Mouse (Mus musculus) midbrain, embryonic 12.5 days (tissue): ENCODE measurements around the gene Slc4a10. TPM values are rescaled to one million over a fixed set of nuclear protein-coding genes. Genes with fewer than 3 reads are reported as not detected.
"Not testable (repeated sequence)": the region's sequence is repeated elsewhere in the genome, so short reads cannot be mapped to it uniquely, and the experiment has no call there.

Source experiments
- ATAC-seq: fragments of 200-750 bp; cut with Nextera tagmentation; 2 replicates; pipeline ENCODE4 v1.8.0; 2017; ENCODE audit warnings: low read depth, moderate TSS enrichment, moderate library complexity; ENCODE audit not compliant: low FRiP score
- H3K27ac ChIP-seq: fragments of 300-500 bp; sonication (generic); replicated peaks from 2 replicates; pipeline ENCODE4 v1.5.1; 2016; ENCODE audit warnings: mild to moderate bottlenecking
- H3K27me3 ChIP-seq: fragments of 300-500 bp; sonication (generic); 2 replicates; pipeline ENCODE4 v1.6.1; 2016; ENCODE audit warnings: mild to moderate bottlenecking
- H3K36me3 ChIP-seq: fragments of 300-500 bp; sonication (generic); 2 replicates; pipeline ENCODE4 v1.6.1; 2016
- H3K4me1 ChIP-seq: fragments of 300-500 bp; sonication (generic); 2 replicates; pipeline ENCODE4 v1.6.1; 2016
- H3K4me2 ChIP-seq: fragments of 300-500 bp; sonication (generic); replicated peaks from 2 replicates; pipeline ENCODE4 v1.6.1; 2016; ENCODE audit warnings: mild to moderate bottlenecking, moderate library complexity
- H3K4me3 ChIP-seq: fragments of 300-500 bp; sonication (generic); 2 replicates; pipeline ENCODE4 v1.5.1; 2016; ENCODE audit warnings: mild to moderate bottlenecking
- H3K9ac ChIP-seq: fragments of 300-500 bp; sonication (generic); replicated peaks from 2 replicates; pipeline ENCODE4 v1.6.1; 2016; ENCODE audit warnings: mild to moderate bottlenecking, moderate library complexity
- H3K9me3 ChIP-seq: fragments of 300-500 bp; sonication (generic); 2 replicates; pipeline ENCODE4 v1.6.1; 2016; ENCODE audit warnings: mild to moderate bottlenecking
- WGBS: fragments of 180-500 bp; shearing (Covaris S2); methylation state at CpG from one replicate; pipeline ENCODE4 v1.1.7; 2016; 5-methylcytosine and 5-hydroxymethylcytosine counted together
- polyA plus RNA-seq: library from polyadenylated mRNA; unstranded; fragments of >200 nt; fragmentation: Nextera tagmentation; extraction: Ambion mirVana; gene quantifications from 2 replicates; pipeline ENCODE4 v1.2.1, GENCODE M21; 2016

Slc4a10 gene
- polyA plus RNA-seq: 1.4 and 2.0 TPM in 2 replicates

DNA sequence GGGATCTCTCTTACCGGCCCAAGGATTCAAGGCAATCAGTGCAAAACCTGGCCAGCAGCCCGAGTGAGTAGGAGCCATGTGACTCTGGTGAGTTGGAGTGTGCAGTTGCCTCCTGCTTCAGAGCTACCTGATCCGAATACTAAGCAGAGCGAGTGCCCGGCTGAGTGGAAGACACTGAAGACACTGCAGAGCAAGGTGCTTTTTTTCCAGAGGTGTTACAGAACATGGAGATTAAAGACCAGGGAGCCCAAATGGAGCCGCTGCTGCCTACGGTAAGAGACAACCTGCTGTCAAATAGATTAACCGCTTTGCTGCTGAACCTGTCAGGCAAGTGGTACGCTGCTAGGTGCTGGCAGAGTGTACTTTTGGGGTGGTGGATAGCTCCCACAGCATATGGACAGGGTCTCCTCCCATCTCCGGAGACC, at the start of gene Slc4a10:
Slc4a10 (plus strand) TSS at position 42 of the 425 bp plus-strand sequence.
- peak within 1 kb of the TSS; percentile 62 for H3K4me2 ChIP-seq
- H3K9ac ChIP-seq: peak within 1 kb of the TSS; percentile 48
- H3K4me1 ChIP-seq: peaks cover 5% of the 10 kb centered on the region; the same call in 1 of the 2 replicates
- H3K27me3 ChIP-seq: peaks cover 5% of the 10 kb centered on the region; the same call in 1 of the 2 replicates
- H3K36me3 ChIP-seq: no peaks in the 10 kb centered on the region
- peak within 1 kb of the TSS; percentile 54 for H3K4me3 ChIP-seq
- H3K27ac ChIP-seq: peak within 1 kb of the TSS; percentile 86
- no peaks in the 10 kb centered on the region for H3K9me3 ChIP-seq
- 19% methylated on average over 10 of the region's 10 CpGs for WGBS
- peak; percentile 58 for ATAC-seq

GRCm38 (mm10) chr2:62001251-62001650, 45.0 kb upstream of the Slc4a10 start:
- not testable (repeated sequence) for H3K4me1 ChIP-seq, ATAC-seq, H3K9me3 ChIP-seq, H3K9ac ChIP-seq, H3K4me3 ChIP-seq, H3K27me3 ChIP-seq, H3K27ac ChIP-seq, H3K4me2 ChIP-seq, H3K36me3 ChIP-seq
- WGBS: 89% methylated on average over 6 of the region's 6 CpGs

DNA sequence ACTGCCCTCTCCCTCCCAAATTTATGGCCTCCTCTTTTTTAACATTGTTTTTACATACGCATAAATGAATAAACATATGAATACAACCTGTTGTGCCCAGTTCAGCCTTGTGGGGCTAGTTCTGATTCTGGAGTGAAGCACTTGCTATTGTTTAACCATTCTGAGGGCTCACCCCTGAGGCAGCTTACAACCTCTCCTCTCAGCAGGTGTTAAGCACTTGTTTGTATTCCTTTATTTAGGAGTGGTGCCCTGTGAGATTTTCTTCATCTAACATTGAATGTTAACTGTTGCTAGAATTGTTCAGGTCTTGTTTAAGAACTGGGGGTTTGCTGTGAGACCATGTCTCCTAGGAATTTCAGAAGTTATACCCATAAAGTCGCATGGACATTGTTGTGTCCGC, 28.1 kb upstream of the Slc4a10 start:
- Histone ChIP-seq H3K9ac (no peak overlapping the region), H3K27me3 (no peaks in the 10 kb centered on the region), H3K4me3 (no peak overlapping the region), H3K27ac (no peak overlapping the region), H3K36me3 (no peaks in the 10 kb centered on the region), H3K4me1 (no peaks in the 10 kb centered on the region), H3K9me3 (no peaks in the 10 kb centered on the region), H3K4me2 (no peak overlapping the region)
- ATAC-seq: no peak
- 58% methylated on average over 3 of the region's 3 CpGs for WGBS

DNA sequence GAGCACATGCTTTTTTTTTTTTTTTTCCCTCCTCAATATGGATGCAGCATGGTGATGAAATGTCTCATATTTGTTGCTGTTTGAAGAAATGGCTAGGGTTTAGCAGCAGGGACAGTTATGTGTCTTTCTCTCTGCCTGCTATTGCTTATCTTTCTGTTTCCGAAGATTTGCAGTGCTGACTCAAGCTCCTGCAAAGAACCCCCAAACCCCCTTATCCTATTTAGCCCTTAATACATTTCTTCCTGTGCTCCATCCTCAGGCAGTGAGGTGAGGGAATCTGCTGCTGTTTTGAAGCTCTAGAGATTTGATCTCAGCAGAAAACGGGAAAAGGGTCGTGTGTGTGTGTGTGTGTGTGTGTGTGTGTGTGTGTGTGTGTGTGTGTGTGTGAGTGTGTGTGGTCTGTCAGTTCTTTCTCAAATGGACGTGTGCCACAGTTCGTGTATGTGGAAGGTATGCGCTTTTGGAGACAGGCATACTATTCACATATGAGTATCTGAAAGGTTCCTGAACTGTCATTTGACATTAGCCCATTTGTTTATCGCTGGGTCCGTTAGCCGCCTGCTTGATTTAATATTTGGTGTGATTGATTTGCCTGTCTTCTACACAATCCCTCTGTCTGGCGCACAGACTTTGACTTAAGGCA, 720 bp downstream of the Slc4a10 start:
- peak overlapping the region; percentile 48 for H3K9ac ChIP-seq
- no peaks in the 10 kb centered on the region for H3K36me3 ChIP-seq
- peak overlapping the region; percentile 62 for H3K4me2 ChIP-seq
- ATAC-seq: peak; percentile 7
- H3K4me3 ChIP-seq: peak overlapping the region; percentile 54
- H3K27ac ChIP-seq: peak overlapping the region; percentile 86
- H3K27me3 ChIP-seq: peaks cover 5% of the 10 kb centered on the region; the same call in 1 of the 2 replicates
- H3K9me3 ChIP-seq: no peaks in the 10 kb centered on the region
- WGBS: 14% methylated on average over 10 of the region's 10 CpGs
- peaks cover 5% of the 10 kb centered on the region; the same call in 1 of the 2 replicates for H3K4me1 ChIP-seq

DNA sequence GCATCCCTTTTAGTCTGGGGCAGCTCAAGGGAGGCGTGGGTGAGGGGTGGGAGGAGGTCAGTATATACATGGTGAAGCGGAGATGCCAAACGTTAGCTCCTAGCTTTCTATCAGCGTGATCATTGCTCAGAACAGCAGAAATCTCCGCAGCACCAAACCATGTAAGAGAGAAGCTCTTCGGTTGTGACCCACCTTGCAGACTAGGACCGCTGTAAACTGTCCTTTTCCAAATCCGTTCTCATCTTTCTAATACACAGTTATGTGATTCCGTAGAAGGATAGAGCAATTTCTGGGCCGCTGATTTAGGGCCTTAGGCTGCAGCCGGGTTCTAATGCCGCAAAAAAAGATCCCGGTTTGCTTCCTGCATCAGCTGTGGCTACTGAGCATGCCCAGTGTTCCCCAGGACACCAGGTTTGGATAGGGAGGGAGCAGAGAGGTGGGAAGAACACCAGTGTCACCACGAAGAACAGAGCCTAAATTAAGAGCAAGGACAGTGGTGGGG, 1.3 kb downstream of the Slc4a10 start:
- Histone ChIP-seq H3K9ac (peak overlapping the region; percentile 48), H3K4me3 (peak overlapping the region; percentile 54), H3K36me3 (no peaks in the 10 kb centered on the region), H3K9me3 (no peaks in the 10 kb centered on the region), H3K27ac (peak overlapping the region; percentile 86), H3K27me3 (peaks cover 5% of the 10 kb centered on the region; the same call in 1 of the 2 replicates), H3K4me2 (peak overlapping the region; percentile 62), H3K4me1 (peaks cover 5% of the 10 kb centered on the region; the same call in 1 of the 2 replicates)
- peak; percentile 95 for ATAC-seq
- WGBS: under 1% methylated on average over 14 of the region's 14 CpGs

GRCm38 (mm10) chr2:62048116-62048515, 1.9 kb downstream of the Slc4a10 start:
- Histone ChIP-seq H3K4me2 (peak overlapping the region; percentile 62), H3K4me3 (peak overlapping the region; percentile 54), H3K9ac (peak overlapping the region; percentile 48; the same call in 1 of the 2 replicates), H3K36me3 (no peaks in the 10 kb centered on the region), H3K9me3 (no peaks in the 10 kb centered on the region), H3K4me1 (peaks cover 5% of the 10 kb centered on the region; the same call in 1 of the 2 replicates), H3K27ac (peak overlapping the region; percentile 86), H3K27me3 (peaks cover 5% of the 10 kb centered on the region; the same call in 1 of the 2 replicates)
- ATAC-seq: peak; percentile 73
- WGBS: 8% methylated on average over 3 of the region's 3 CpGs

DNA sequence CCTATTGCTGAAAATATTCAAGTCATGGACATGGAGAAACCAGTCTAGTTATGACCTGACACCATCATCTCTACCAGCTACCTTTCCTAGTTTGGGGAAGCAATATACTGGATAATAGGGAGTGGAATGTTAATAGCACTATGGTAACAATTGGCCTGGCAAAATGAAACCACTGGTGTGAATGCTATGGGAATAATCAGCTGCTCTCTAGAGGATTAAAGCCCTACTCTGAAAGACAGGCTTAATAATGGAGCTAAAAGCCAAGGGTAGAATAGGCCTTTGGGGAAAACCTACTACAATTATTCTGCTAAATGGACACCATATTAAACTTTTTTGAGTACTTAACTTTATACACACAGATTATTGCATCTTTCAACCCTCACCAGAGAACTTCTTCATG, 30.2 kb downstream of the Slc4a10 start:
- no peak overlapping the region for H3K27ac ChIP-seq
- peak; percentile 66 for ATAC-seq

DNA sequence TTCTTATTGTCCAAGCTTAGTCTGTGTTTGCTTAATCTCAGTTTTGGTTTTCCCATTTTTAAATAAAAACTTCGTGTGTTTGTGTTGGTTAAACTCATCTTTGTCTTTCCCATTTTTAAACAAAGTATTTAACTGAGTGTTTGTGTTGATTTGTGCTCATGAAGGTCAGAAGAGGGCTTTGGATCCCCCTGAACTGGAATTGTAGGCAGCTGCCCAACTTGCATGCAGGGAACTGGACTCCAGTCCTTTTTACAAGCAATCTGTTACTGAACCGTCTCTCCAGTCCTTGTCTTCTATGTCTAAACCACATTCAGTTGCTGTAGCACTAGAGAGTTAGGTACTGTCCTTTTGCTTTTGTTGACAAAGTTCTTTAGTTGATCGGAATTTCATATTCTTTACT, 41.3 kb downstream of the Slc4a10 start:
- H3K9me3 ChIP-seq: no peaks in the 10 kb centered on the region
- H3K36me3 ChIP-seq: no peaks in the 10 kb centered on the region
- WGBS: 74% methylated on average over 3 of the region's 3 CpGs
- H3K4me3 ChIP-seq: no peak overlapping the region
- no peak overlapping the region for H3K9ac ChIP-seq
- H3K4me1 ChIP-seq: 0 out of 2 replicates have a peak, but pooled peaks cover 2% of the 10 kb centered on the region
- ATAC-seq: no peak
- no peak overlapping the region for H3K4me2 ChIP-seq
- H3K27ac ChIP-seq: no peak overlapping the region
- H3K27me3 ChIP-seq: no peaks in the 10 kb centered on the region

More for the DNA sequence above, 30.2 kb downstream of the Slc4a10 start:
- Histone ChIP-seq H3K36me3 (no peaks in the 10 kb centered on the region), H3K4me3 (no peak overlapping the region), H3K27me3 (0 out of 2 replicates have a peak, but pooled peaks cover 3% of the 10 kb centered on the region), H3K4me1 (no peaks in the 10 kb centered on the region), H3K4me2 (no peak overlapping the region), H3K9me3 (no peaks in the 10 kb centered on the region), H3K9ac (no peak overlapping the region)

DNA sequence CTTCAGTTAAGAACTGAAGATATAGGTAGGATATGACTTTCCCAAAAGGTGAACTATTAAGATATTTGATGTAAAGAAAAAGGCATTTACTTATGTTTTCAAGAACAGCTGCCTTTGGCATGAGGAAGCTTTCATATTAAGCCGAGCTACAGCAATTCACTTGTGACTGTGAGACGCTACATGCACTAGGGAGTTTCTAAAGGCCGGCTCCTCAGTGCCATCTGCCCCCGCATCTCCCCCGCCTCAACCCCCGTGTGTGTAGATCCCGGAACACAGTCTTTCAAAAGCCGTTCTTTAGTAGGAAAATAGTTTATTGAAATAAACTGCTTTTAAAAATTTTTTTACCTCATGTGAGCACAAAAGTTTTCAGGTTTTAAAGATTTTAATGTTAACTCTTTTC, 42.5 kb downstream of the Slc4a10 start:
- H3K27ac ChIP-seq: no peak overlapping the region
- H3K4me2 ChIP-seq: no peak overlapping the region; the same call in 1 of the 2 replicates
- H3K9me3 ChIP-seq: no peaks in the 10 kb centered on the region
- no peaks in the 10 kb centered on the region for H3K27me3 ChIP-seq
- H3K4me1 ChIP-seq: 0 out of 2 replicates have a peak, but pooled peaks cover 2% of the 10 kb centered on the region
- WGBS: 59% methylated on average over 8 of the region's 8 CpGs
- ATAC-seq: no peak
- H3K4me3 ChIP-seq: no peak overlapping the region
- H3K9ac ChIP-seq: no peak overlapping the region
- H3K36me3 ChIP-seq: no peaks in the 10 kb centered on the region

DNA sequence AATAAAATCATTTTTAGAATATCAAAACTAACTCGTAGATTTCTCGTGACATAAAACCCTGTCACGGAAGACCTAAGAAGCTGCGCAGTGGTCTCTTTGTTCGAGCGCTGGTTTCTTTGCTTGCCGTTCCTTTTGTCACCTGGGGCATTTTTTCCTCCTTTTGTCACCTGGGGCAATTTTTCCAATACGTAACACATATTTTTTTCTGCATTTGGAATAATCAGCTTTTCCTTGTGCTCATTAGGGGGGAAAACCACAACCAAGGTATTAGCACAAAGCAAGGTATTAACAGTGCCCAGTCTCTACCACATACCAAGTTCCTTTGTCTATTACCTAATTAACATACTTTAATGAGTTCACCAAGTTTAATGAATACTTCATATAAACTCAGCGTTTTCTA, 42.9 kb downstream of the Slc4a10 start:
- H3K27ac ChIP-seq: no peak overlapping the region
- ATAC-seq: peak; percentile 78; the same call in 1 of the 2 replicates
- H3K36me3 ChIP-seq: no peaks in the 10 kb centered on the region
- H3K9me3 ChIP-seq: no peaks in the 10 kb centered on the region
- H3K4me2 ChIP-seq: no peak overlapping the region
- H3K9ac ChIP-seq: no peak overlapping the region
- 0 out of 2 replicates have a peak, but pooled peaks cover 2% of the 10 kb centered on the region for H3K4me1 ChIP-seq
- 65% methylated on average over 9 of the region's 9 CpGs for WGBS
- H3K4me3 ChIP-seq: no peak overlapping the region
- H3K27me3 ChIP-seq: no peaks in the 10 kb centered on the region

DNA sequence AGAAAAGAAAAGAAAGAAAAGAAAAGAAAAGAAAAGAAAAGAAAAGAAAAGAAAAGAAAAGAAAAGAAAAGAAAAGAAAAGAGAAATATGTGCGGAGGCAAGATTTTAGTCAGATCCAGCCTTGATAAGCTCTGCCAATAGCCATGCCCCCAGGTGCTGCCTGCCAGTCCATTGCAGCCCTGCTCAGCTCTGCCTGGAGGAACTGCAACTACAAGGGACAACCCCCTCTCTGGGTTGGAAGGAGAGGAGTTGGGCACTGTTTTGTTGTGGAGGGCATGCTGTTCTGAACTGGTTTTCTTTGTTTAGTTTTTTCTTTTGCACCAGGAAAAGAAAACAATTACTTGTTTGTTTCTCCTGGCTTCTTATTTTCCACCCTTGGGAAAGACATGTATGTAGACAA, 54.3 kb downstream of the Slc4a10 start:
- H3K4me3 ChIP-seq: no peak overlapping the region
- no peak overlapping the region for H3K27ac ChIP-seq
- no peaks in the 10 kb centered on the region for H3K4me1 ChIP-seq
- H3K9me3 ChIP-seq: no peaks in the 10 kb centered on the region
- no peaks in the 10 kb centered on the region for H3K27me3 ChIP-seq
- WGBS: 94% methylated on average over 1 of the region's 1 CpGs
- H3K36me3 ChIP-seq: no peaks in the 10 kb centered on the region
- no peak overlapping the region for H3K4me2 ChIP-seq
- no peak for ATAC-seq
- H3K9ac ChIP-seq: no peak overlapping the region

DNA sequence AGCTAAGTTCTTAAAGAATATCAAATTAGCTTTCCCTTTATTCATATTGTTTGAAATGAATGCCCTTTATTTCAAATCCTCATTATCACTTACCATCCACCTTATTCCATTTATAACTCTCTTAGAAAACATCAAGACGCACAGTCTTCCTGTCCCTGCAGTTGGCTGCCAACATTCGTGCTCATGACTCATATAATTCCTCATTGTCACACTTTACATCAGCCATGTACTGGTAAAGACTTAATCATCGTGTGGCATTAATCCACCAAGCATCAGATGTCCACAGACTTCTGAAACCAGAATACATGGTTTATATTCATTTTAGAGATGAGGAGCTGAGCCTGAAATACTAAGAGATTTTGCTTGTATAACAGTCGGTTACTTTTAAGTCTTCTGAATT, 69.1 kb downstream of the Slc4a10 start:
- WGBS: 87% methylated on average over 4 of the region's 4 CpGs
- Histone ChIP-seq H3K4me2 (no peak overlapping the region), H3K27ac (no peak overlapping the region), H3K27me3 (no peaks in the 10 kb centered on the region), H3K9me3 (no peaks in the 10 kb centered on the region), H3K36me3 (no peaks in the 10 kb centered on the region), H3K9ac (no peak overlapping the region), H3K4me3 (no peak overlapping the region), H3K4me1 (no peaks in the 10 kb centered on the region)
- ATAC-seq: no peak
